Mouse (Mus musculus) layer of hippocampus, postnatal 14 days (tissue): Measurements from ENCODE around the gene Gna12. TPM values are rescaled to one million over a fixed set of nuclear protein-coding genes. Genes with fewer than 3 reads are reported as not detected.
A peak's percentile ranks its signal among the peaks of the same experiment; 100 is the strongest.

ENCODE experiments used
- DNase-seq, 2 experiments: peaks; one replicate each; pipeline ENCODE4 v3.0.0; 2021 to 2022; ENCODE audit warnings: low spot score in 2 of 2, mixed read lengths in 1 of 2
- total RNA-seq, 2 experiments: library from RNA; stranded (reverse); gene quantifications; 2 replicates each; pipeline ENCODE4 v1.2.3; 2021

Gene Gna12
- total RNA-seq, 2 experiments from 2014 or later, result 88.7 to 96.0 TPM

DNA sequence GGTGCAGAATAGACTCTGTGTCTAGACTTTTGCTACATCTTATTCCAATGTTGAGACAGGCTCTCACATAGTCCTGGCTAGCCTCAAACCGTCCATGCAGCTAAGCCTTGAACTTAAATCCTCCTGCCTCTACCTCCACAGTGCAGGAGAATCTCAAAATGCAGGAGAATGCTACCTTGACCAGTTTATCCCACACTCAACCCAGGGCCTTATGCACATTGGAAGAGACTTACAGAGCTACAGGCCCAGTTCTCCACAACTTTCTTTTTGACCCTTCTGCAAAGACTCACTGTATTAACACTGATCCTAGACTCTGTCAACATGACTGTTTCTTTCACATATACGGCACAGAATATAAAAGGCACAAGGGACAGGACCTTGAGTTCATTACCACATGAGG is 1.9 kb downstream of the Gna12 start:
- DNase-seq, result no peak

DNA sequence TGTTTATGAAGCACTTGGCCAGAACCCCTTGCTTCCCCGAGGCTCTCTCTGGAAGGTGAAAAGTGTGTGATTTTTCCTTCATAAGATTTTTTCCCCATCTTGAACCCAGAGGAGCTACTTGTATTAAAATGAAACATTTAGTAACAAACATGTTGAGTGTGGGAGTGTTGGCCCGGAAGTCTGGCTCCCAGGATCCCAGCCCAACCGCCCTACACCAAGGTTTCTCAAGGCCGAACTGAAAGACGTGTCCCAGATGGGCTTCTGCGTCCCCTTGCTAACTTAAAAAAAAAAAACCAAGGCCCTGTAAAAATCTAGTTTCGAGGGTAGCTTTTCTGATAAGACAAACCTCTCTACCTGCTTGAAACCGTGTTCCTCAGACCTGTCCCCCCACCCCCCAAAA is 2.3 kb downstream of the Gna12 start:
- no peak for DNase-seq

DNA sequence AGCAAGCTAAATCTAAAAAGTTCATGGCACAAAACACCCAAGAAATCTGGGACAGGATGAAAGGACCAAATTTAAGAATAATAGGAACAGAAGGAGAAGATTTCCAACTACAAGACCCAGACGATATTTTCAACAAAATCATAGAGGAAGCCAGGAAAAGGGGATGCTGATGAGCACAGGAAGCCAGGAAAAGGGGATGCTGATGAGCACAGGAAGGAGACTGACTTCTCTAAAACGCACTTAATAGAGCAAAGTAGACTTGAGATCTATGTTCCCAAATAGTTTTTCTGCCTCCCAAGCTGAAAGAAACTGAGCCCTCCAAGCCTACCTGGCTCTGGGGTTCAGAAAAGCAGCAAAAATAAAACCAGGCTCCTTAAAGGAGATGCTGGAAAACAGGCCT is 2.8 kb downstream of the Gna12 start:
- DNase-seq, result no peak

DNA sequence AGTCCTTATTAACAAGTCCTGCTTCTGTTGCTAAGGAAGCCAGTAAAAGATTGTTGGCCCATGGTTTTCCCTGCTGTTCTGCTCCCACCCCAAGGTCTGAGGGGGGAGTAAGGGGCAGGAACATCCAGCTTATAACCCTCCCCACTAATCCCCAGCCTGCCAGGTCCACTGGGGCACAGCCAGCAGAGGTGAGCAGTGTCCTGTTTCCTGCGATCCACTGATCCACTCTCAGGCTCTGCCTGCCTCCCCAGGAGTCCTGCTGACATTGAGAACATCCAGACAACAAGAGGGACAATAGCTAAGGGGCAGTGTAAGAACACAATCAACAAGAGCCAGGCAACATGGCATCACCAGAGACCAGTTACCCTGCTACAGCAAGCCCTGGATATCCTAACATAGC is 3.4 kb downstream of the Gna12 start:
- DNase-seq, result no peak

DNA sequence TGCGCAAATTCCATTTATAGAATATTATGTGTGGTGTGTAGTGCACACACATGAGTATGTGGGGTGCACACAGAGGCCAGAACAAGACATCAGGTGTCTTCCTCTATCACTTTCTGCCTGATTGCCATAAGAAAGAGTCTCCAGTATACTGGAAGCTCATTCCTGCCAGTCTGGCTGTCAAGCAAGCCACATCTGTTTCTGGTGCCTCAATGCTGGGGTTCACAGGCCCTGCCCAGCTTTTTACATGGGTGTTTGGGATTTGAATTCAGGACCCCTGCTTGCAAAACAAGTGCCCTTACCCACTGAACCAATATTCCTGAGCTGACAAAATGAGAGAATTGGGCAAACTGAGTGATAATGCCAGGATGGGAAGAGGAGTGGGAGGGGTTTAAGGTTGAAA is 4.1 kb downstream of the Gna12 start:
- DNase-seq, result no peak

DNA sequence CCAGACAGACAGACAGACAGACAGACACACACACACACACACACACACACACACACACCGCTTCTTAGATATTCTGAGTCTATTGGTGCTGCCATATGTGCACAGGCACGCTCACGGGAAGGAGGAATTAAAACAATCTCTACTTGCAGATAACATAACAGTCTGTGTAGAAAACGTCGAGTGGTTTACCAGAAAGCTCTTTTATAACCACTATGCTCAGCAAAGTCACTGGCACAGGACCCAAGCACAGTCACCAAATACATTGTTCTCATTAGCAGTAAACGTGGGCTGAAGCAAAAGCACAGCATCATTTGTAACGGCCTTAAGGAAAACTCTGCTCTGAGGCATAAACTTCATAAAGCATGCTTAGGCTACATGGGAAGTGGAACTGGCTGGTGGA is 6.1 kb downstream of the Gna12 start:
- peak in 1 of 2 experiments; percentile 48 for DNase-seq

DNA sequence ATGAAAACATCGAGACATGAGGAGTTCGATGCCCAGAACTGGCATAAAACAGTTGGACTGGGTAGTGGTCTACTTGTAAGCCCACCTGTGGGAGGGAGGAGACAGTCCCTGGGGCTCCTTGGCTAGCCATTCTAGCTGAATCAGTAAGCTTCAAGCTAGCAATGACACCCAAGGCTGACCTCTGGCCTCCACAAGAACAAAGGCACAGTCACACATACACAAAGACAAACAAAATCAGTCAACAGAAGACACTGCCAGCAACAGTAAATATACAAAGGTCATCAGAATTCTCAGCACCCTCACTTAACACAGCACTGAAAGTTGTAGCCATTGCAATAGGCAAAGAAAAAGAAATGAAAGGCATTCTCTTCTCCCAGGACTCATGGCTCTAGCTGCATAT is 6.8 kb downstream of the Gna12 start:
- DNase-seq, result no peak

DNA sequence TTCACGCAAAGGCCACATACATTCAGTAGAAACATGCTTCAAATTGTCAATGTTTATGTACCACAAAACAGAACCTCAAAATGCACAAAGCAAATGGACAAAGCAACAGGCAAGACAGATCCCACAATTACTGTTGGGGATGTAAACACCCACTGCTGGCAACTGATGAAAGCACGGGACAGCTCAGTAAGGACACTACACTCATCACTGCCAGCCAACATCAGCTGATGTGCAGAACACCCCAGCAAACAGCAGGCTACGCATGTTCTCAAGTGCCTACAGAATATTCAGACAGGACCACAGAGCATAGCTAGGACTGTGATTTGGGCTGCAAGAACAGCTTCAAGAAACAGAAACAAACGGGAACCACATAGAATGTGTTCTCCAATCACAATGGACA is 8.3 kb downstream of the Gna12 start:
- no peak for DNase-seq

DNA sequence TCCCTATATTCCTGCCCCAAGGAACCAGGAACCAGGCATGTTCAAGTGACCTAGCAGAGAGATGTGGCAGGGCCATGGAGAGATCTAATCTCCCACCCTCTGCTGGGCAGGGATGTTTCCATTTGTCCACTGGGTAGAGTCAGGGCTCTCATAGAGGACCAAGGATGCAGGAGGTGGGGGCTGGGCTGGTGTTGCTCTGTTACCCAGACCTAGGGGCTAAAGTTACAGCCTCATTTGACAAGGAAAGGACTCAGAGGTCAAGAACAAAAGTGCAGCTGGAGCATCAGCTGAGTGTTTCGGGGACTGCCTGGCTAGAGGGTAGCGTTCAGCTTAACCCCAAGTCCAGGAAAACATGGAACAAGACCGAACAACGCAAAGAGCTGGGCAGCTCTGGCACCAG is 9.7 kb downstream of the Gna12 start:
- DNase-seq, result no peak

DNA sequence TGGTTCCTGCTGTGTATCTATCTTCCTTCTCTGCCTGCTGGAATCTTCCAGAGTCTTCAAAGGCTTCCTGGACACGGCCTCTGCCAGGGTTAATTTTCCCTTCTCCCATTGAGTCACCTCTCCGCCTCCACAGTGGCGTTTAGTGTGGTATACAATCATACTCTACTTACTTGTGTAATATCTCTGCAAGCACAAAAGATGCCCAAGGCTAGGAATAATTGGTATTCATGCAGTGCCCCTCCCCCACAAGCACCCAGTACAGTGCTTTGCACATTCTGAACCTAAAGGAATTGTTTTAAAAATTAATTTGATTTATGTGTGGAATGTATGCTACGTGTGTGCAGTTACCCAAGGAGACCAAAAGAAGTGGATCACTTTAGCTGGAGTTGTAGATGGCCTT is 10.6 kb downstream of the Gna12 start:
- DNase-seq, result no peak

DNA sequence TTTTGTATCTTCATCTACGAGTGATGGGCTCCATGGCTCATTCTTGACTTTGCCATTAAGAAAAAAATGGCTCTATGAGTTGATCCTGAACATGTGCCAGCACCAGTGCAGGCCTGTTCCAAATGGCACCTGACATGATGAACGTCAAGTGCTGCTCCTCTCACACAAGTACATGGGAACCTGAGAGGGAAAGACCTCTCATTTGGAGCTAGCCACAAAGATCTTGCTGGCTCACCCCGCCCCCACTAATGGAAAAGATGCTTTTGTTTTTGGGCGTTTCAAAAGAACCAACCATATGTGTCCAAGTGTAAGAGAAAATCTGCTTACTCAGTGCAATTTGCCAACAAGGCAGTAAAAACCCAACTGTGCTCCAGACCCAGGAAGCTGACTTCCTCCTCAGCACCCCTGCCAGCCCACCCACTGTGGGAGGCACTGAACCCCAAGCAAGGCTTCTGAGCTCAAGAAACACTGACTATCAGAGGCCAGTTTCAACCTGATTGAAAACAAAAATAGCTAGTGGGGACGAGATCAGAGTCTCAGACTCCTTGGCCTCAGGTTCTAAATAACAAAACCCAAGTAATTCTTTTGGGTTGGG is 11.7 kb downstream of the Gna12 start:
- no peak for DNase-seq

DNA sequence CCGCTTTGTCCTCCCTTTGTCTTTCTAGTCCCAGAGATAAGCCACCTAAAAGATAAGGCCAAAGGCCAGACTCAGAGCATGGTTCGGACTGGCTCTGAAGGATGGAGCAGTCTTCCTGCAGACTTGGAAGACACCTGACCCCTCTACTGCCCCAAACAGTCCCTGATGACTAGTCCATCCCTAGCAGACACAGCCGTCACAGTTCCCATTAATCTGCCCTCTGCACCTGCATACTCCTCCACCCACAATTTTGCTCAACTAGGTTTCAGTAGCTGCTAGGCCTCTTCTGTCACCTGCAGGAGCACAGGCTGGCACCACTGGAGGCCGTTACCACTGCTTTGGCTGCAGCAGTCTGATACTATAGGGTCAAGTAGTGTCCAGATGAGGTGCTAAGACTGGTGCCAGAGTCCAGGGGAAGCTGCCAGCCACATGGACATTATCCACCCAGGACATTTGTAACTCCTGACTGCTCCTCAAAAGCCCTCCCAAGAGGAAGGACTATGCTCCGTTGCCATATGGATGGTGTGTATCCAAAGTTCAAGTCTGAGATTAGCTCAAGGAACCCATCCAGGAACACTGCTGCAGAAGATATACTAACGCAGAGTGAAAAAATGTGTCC is 13.2 kb downstream of the Gna12 start:
- DNase-seq, result no peak

DNA sequence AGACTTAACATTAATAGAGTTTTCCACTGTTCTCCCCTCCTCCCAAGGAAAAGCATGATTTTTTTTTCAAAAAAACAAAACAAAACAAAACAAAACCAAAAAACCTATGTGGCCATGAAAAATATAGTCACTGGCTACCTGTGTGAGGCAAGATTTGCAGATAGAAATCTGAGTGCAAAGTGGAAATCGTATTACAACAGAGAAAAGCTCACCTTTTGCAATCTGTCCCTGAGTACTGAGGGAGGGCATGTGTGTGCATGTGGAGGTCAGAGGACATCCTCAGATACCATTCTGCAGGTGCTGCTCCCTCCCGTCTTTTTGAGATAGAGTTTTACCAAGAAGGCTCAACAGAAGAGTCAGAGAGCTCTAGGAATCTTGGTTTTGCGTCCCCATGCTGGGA is 14.2 kb downstream of the Gna12 start:
- DNase-seq, result no peak

DNA sequence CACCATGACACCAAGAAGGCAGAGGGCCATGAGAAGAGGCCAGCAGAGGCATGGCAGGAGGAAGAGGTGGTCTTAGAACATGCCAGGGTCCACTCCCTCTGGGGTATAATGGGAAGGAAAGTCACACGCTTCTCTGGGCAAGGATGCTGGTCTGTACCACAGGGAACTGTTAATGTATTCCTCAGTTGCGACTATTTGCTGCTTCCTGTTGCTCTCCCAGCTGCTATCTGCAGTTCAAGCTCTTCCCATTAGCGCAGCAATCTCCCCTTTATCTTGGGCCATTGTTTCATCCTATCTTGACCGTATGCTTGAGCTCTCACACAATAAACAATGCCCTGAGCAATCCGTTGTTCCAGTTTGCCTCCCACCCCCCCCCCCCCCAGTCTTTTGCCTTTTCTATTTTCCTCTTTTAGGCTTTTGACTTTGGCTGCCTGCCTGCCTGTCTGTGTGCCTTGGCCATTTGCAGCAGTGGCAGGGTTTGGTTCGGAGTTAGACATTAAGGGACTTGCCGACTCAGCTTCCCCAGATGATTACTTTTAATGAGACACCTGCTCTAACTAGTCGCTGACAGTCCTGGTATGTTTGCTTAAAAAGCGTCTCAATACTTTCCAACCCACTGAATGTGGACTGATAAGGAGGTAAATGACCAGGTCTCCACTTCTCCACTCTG is 15.0 kb downstream of the Gna12 start:
- DNase-seq, result peak in 1 of 2 experiments; percentile 46

DNA sequence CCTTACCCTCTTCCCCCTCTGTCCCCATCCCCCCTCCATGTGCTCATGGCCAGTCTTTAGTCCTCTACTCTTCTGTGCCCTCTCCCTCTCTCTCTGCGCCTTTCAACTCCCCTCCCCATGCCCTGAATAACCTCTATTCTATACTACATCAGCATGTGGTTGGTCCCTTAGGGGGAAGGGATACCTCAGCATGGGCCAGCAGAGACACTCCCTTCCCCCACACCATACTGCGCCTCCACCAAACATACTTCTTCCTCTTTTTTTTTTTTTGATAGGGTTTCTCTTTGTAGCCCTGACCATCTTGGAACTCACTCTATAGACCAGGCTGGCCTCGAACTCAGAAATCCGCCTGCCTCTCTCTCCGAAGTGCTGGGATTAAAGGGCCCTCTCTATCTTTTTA is 15.8 kb downstream of the Gna12 start:
- DNase-seq, result no peak

DNA sequence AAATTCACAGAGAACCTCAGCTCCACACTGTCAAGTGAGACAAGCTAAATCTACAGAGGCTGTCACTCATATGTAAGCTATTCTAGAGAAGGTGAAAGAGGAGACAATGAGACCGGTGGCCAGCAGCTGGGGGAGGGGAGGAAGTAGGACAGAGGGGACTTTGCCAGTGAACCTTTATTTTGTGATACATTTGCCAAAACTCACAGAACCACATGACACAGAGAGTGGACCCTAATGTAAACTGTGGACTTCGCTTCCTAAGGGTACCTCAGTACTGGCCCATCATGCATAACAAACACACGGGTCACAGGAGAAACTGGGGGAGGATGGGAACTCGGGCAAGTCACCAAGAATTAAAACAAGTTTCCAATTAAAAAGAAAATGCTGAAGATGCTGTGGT is 17.5 kb downstream of the Gna12 start:
- no peak for DNase-seq

DNA sequence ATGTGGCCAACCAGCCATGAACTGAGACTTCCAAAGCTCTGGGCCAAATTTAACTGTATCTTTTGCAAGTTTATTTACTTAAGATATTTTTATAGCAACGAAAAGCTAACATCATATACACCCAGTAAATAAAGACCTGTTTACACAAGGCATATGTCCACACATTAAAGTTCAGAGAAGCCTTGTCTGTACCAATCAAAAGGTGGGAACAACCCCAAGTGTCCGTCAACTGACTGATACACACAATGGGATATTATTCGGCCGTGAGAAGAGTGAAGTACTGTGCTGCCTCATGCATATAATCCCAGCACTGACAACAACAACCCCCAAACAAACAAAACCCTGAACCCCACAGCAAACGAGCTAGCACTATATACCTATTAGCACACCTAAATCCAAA is 18.2 kb downstream of the Gna12 start:
- DNase-seq, result no peak

DNA sequence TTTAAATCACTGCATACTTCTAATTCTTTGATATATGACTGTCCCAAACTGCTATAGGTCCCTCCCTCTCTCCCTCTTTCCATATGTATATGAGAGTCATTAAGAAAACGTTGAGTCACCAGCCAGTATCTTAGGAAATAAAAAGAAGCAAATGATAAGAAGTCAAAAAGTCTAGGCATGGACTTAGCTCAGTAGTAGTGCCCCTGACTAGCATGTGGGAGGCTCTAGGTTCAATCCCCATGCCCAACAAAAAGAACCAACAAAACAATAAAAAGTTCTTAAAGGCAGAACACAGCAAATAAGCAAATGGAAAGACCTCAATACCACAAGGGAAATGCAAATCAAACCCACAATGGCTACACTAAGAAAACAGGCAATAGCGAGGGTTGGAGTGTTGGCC is 18.8 kb downstream of the Gna12 start:
- DNase-seq, result no peak

DNA sequence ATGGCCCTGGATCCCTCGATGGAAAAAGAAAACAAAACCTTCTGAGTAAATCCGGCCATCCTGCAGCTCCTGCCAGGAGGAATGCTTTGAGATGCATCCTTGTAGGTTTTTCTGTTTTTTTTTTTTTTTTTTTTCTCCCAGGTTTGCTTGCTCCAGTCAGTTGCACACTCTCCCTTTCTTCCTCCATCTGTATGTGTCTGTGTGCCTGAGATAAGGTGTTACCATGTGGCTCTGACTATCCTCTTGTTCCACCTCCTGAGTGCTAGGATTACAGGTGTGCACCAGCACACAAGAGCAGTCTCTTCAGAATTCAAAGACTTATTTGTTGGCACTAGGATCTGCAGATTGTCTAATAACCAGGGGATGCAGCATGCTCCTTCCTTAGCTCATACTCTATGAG is 23.3 kb downstream of the Gna12 start:
- DNase-seq, result no peak

DNA sequence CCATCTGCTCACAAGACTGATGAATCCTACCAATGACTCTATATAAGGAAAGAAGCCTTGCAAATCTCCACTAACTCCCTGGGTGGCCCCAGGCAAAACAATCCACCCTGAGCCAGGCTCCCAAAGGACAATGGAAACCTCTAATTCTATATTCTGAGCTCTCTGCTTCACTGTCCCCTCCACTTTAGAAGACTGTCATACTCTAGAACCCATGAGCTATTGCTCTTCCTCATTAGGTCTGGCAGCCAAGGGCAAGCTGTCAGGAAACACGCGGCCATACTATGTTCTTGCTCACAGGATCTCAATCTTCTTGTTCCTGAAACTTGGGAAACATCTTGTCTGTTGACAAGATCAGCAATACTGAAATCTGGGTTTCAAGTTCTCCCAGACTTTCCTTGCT is 24.0 kb downstream of the Gna12 start:
- no peak for DNase-seq

DNA sequence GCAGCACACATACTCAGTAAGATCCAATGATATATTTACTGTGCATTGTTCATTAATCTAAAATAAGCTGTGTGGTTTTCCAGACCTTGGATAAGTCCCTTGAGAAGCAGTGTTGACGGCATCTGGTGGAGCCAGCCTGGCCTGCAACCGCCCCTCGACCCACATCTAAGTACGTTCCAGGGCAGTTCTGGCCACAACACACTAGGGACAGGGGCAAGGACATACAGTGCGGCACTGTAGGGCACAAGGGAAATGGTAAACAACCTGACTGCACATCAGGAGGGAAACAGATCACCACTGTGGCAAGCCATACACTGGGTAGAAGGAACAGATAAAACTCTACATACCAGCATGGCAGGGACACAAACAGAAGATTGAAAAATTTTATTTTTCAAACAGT is 28.4 kb downstream of the Gna12 start:
- no peak for DNase-seq

DNA sequence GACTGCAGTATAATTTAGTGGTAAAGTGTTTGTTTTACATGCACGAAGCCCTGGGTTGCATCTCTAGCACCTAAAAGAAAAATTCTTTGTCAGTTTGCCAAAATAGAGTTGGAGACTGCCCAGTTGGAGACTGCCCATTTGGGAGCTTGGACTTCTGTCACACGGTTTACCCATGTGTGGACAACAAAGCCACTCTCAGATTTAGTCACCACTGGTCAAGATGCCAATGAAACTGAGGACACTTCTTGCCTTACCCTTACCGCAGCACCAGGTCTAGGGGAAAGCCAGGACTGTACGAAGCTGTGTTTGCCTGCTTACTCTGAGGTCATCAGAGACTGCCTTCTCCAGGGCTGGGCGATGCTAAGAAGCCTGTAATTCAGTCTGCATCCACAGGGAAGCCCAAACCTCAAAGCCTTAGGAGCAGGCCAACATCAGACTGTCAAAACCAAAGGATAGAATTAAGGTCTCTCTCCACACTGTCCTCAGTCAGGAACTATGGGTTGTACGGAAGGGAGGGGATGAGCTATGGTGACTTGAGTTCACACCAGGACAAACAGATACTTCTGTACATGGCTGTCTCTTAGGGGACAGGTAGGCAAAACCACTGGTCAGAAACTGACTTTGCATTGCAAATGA is 29.8 kb downstream of the Gna12 start:
- no peak for DNase-seq

DNA sequence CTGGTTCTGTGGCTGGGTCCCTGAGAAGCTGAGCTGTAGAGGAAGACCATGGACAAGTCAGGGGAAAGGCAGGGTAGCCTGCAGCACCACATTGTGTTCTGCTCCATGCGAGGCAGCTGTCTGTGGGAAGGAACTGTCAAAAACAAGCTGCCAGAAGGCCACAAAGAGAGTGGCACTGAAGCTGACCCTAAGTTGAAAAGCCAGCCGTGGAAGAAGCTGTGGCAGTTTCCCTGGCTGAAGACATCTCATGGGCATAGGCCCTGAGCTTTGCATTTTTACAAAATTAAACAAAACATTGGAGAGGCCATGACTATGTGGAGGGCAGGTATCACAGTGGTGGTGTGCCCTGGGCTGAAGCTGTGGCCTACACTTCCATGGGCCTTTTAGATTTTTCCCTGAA is 31.0 kb downstream of the Gna12 start:
- DNase-seq, result no peak
